Mouse (Mus musculus) brain, embryonic 14.5 days (tissue): ENCODE results near the gene 6330409D20Rik.

ENCODE experiments used
- CTCF ChIP-seq: fragments of 200-500 bp; IDR thresholded peaks from 2 replicates; pipeline ENCODE4 v1.5.1; 2012; ENCODE audit warnings: inconsistent platforms, mild to moderate bottlenecking, moderate library complexity, borderline replicate concordance; ENCODE audit not compliant: insufficient read depth, insufficient read length; ENCODE audit errors: extremely low read depth
- POLR2A ChIP-seq: fragments of 200-500 bp; IDR thresholded peaks from 2 replicates; pipeline ENCODE4 v1.6.1; 2012; ENCODE audit warnings: mild to moderate bottlenecking, inconsistent platforms, borderline replicate concordance; ENCODE audit not compliant: poor library complexity, insufficient read depth, insufficient read length, severe bottlenecking; ENCODE audit errors: extremely low read depth

DNA sequence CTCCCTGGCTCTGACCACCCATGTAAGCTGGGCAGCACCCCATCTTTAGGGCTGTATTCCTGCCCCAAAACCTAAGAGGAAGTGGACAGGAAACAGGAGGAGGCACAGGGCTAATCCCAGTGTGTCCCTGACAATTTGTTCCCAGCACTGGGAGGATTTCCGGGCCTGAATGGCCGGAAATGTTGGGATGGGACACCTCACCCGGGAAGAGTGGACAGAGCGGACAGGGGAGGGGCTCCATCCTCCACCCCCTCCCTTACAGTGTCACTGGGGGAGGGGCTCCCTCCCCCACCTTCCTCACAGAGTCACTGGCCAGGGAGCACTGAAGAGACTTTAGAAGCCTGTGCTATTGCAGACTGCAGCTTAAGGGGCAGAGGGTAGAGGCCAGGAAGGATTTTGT, 5.9 kb downstream of the 6330409D20Rik start:
- no peak for TF ChIP-seq CTCF
- TF ChIP-seq POLR2A: no peak
